Mouse (Mus musculus): ENCODE data around the gene Ptpn22.

DNA sequence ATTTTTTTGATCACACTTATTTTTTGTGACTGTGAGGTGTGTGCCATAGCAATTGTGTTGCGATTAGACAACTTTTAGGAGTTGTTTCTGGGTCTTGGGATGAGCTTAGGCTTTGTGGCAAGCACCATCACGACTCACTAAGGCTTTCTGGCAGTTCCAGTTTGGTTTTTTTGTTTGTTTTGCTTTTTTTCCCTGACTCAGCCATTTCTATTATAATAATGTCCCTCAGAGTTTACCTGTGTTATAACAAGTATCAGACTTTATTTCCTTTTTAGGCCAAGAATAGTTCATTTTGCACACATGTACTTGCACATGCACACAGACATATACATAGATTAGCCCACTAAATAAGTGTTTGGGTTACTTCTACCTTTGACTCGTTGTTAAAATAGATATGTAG is 101.0 kb downstream of the Ptpn22 start:
- TF ChIP-seq GATA1 (IDR thresholded peaks at IDR 0.05; ENCODE audit: low read length) (no peak), TAL1 (IDR thresholded peaks at IDR 0.05; ENCODE audit: low read length) (no peak)
